Mouse (Mus musculus) heart, postnatal 0 days (tissue): ENCODE results near the gene Ublcp1.

ENCODE experiments used
- CTCF ChIP-seq: IDR thresholded peaks from 2 replicates; pipeline ENCODE4 v1.5.1; 2016; ENCODE audit warnings: antibody characterized with exemption, control low read depth, low read depth
- EP300 ChIP-seq: IDR thresholded peaks from 2 replicates; pipeline ENCODE4 v1.6.1; 2016; ENCODE audit warnings: antibody characterized with exemption, low read depth

- no peak for TF ChIP-seq CTCF
- no peak for TF ChIP-seq EP300
Measured at GRCm38 (mm10) chr11:44502931-44503330, 32.6 kb upstream of the Ublcp1 start.
